Mouse (Mus musculus) olfactory bulb, adult 2 months (tissue): ENCODE measurements around the gene Spx. TPM values are rescaled to one million over a fixed set of nuclear protein-coding genes. Genes with fewer than 3 reads are reported as not detected.

Source experiments
- H3K27ac ChIP-seq: fragments of 200-500 bp; 2 replicates; pipeline ENCODE4 v1.5.1; 2012; ENCODE audit warnings: low read depth, low read length; ENCODE audit not compliant: insufficient read depth
- H3K4me1 ChIP-seq: fragments of 200-500 bp; 2 replicates; pipeline ENCODE4 v1.6.1; 2012; ENCODE audit warnings: low read length; ENCODE audit not compliant: control insufficient read depth, insufficient read depth
- H3K4me3 ChIP-seq: fragments of 200-500 bp; 2 replicates; pipeline ENCODE4 v1.5.1; 2012; ENCODE audit warnings: mild to moderate bottlenecking, low read depth, low read length, moderate library complexity; ENCODE audit not compliant: insufficient read depth
- CTCF ChIP-seq: fragments of 200-500 bp; IDR thresholded peaks from 2 replicates; pipeline ENCODE4 v1.5.1; 2012; ENCODE audit warnings: low read depth, mild to moderate bottlenecking, low read length, moderate library complexity; ENCODE audit not compliant: insufficient read depth
- POLR2A ChIP-seq: fragments of 200-500 bp; IDR thresholded peaks from 2 replicates; pipeline ENCODE4 v1.6.1; 2012; ENCODE audit warnings: mild to moderate bottlenecking, low read depth, low read length, moderate library complexity; ENCODE audit not compliant: insufficient read depth
- WGBS: fragments of 180-500 bp; shearing (Covaris S2); methylation state at CpG from one replicate; pipeline ENCODE4 v1.1.7; 2018; 5-methylcytosine and 5-hydroxymethylcytosine counted together
- polyA plus RNA-seq: library from polyadenylated mRNA; stranded (reverse); fragments of >200 nt; gene quantifications from 2 replicates; pipeline ENCODE4 v1.2.4, GENCODE M21; 2012; ENCODE audit warnings: low replicate concordance; ENCODE audit not compliant: missing spikeins, insufficient read depth, insufficient read length

Spx gene
- polyA plus RNA-seq = not detected in 2 replicates

- H3K4me1 ChIP-seq = peaks cover 4% of the 10 kb centered on the region; the same call in 1 of the 2 replicates
- WGBS = 81% methylated on average over 11 of the region's 11 CpGs
Observed at GRCm38 (mm10) chr6:142412906-142413491, at the start of gene Spx. Gene Spx, plus strand, starts transcription at chr6:142413441.

GRCm38 (mm10) chr6:142365742-142366472 is 47.3 kb upstream of the Spx start:
- TF ChIP-seq POLR2A (no peak), CTCF (no peak)
- H3K4me1 ChIP-seq = no peaks in the 10 kb centered on the region
- no peak overlapping the region for H3K27ac ChIP-seq
- H3K4me3 ChIP-seq = no peak overlapping the region
- 91% methylated on average over 8 of the region's 8 CpGs for WGBS

More at GRCm38 (mm10) chr6:142412906-142413491, at the start of gene Spx:
- H3K27ac ChIP-seq = no peak within 1 kb of the TSS
- H3K4me3 ChIP-seq = no peak within 1 kb of the TSS
- TF ChIP-seq POLR2A (no peak), CTCF (no peak)

- no peak overlapping the region for H3K4me3 ChIP-seq
- no peak overlapping the region for H3K27ac ChIP-seq
- TF ChIP-seq POLR2A = no peak
- TF ChIP-seq CTCF = no peak
- H3K4me1 ChIP-seq = no peaks in the 10 kb centered on the region
- WGBS = 93% methylated on average over 10 of the region's 10 CpGs
Observed at GRCm38 (mm10) chr6:142366473-142367018, 46.7 kb upstream of the Spx start.

GRCm38 (mm10) chr6:142367565-142367964 is 45.7 kb upstream of the Spx start:
- TF ChIP-seq CTCF = no peak
- WGBS = 96% methylated on average over 3 of the region's 3 CpGs
- H3K4me1 ChIP-seq = no peaks in the 10 kb centered on the region
- H3K27ac ChIP-seq = no peak overlapping the region
- H3K4me3 ChIP-seq = no peak overlapping the region

GRCm38 (mm10) chr6:142369568-142369967 is 43.7 kb upstream of the Spx start:
- TF ChIP-seq POLR2A = no peak
- no peak for TF ChIP-seq CTCF
- whole genome bisulfite sequencing = 92% methylated on average over 3 of the region's 3 CpGs
- no peaks in the 10 kb centered on the region for H3K4me1 ChIP-seq
- no peak overlapping the region for H3K27ac ChIP-seq
- no peak overlapping the region for H3K4me3 ChIP-seq

GRCm38 (mm10) chr6:142377081-142377480 is 36.2 kb upstream of the Spx start:
- TF ChIP-seq POLR2A (no peak), CTCF (no peak)
- Histone ChIP-seq H3K4me1 (no peaks in the 10 kb centered on the region), H3K27ac (no peak overlapping the region), H3K4me3 (no peak overlapping the region)
- WGBS = 40% methylated on average over 1 of the region's 1 CpGs

GRCm38 (mm10) chr6:142378576-142379330 is 34.5 kb upstream of the Spx start:
- WGBS = 94% methylated on average over 8 of the region's 8 CpGs
- TF ChIP-seq CTCF (no peak), POLR2A (no peak)
- no peak overlapping the region for H3K27ac ChIP-seq
- H3K4me1 ChIP-seq = no peaks in the 10 kb centered on the region
- no peak overlapping the region for H3K4me3 ChIP-seq

GRCm38 (mm10) chr6:142379961-142380360 is 33.3 kb upstream of the Spx start:
- no peak for TF ChIP-seq CTCF
- TF ChIP-seq POLR2A = no peak
- 67% methylated on average over 6 of the region's 6 CpGs for WGBS

GRCm38 (mm10) chr6:142381615-142382014 is 31.6 kb upstream of the Spx start:
- Histone ChIP-seq H3K4me1 (no peaks in the 10 kb centered on the region), H3K4me3 (no peak overlapping the region), H3K27ac (no peak overlapping the region)
- TF ChIP-seq CTCF = no peak
- TF ChIP-seq POLR2A = no peak
- 95% methylated on average over 7 of the region's 7 CpGs for WGBS

More at GRCm38 (mm10) chr6:142379961-142380360, 33.3 kb upstream of the Spx start:
- H3K27ac ChIP-seq = no peak overlapping the region
- no peaks in the 10 kb centered on the region for H3K4me1 ChIP-seq
- H3K4me3 ChIP-seq = no peak overlapping the region
